Mouse (Mus musculus): ENCODE data around the gene Antxrl. TPM values are rescaled to one million over a fixed set of nuclear protein-coding genes. Genes with fewer than 3 reads are reported as not detected.

Gene Antxrl
- polyA plus RNA-seq, 1 experiment, result not detected

- H3K4me3 ChIP-seq (ENCODE audit: insufficient read depth, low read length), result no peak overlapping the region
- H3K4me1 ChIP-seq (ENCODE audit: control insufficient read depth, insufficient read depth, low read length), result no peaks in the 10 kb centered on the region
- no peak for TF ChIP-seq CTCF (IDR thresholded peaks at IDR 0.05; ENCODE audit: borderline replicate concordance, insufficient read depth, low read length)
- TF ChIP-seq POLR2A (IDR thresholded peaks at IDR 0.05; ENCODE audit: low read depth, low read length), result no peak
- no peak overlapping the region for H3K27ac ChIP-seq (ENCODE audit: insufficient read depth, low read length)
These were observed 22.8 kb downstream of the Antxrl start for GRCm38 (mm10) chr14:34075346-34075745.

GRCm38 (mm10) chr14:34077222-34077621 is 24.7 kb downstream of the Antxrl start:
- no peaks in the 10 kb centered on the region for H3K4me1 ChIP-seq (ENCODE audit: control insufficient read depth, insufficient read depth, low read length)
- no peak overlapping the region for H3K27ac ChIP-seq (ENCODE audit: insufficient read depth, low read length)
- TF ChIP-seq POLR2A (IDR thresholded peaks at IDR 0.05; ENCODE audit: low read depth, low read length), result no peak
- TF ChIP-seq CTCF (IDR thresholded peaks at IDR 0.05; ENCODE audit: borderline replicate concordance, insufficient read depth, low read length), result no peak
- H3K4me3 ChIP-seq (ENCODE audit: insufficient read depth, low read length), result no peak overlapping the region

GRCm38 (mm10) chr14:34078293-34078692 is 25.8 kb downstream of the Antxrl start:
- no peak overlapping the region for H3K27ac ChIP-seq (ENCODE audit: insufficient read depth, low read length)

GRCm38 (mm10) chr14:34080321-34080997 is 28.0 kb downstream of the Antxrl start:
- no peaks in the 10 kb centered on the region; the same call in 1 of the 2 replicates for H3K4me1 ChIP-seq (ENCODE audit: control insufficient read depth, insufficient read depth, low read length)
- H3K4me3 ChIP-seq (ENCODE audit: insufficient read depth, low read length), result no peak overlapping the region
- TF ChIP-seq POLR2A (IDR thresholded peaks at IDR 0.05; ENCODE audit: low read depth, low read length), result no peak
- TF ChIP-seq CTCF (IDR thresholded peaks at IDR 0.05; ENCODE audit: borderline replicate concordance, insufficient read depth, low read length), result peak; percentile 77; the same call in 1 of the 2 replicates
- no peak overlapping the region for H3K27ac ChIP-seq (ENCODE audit: insufficient read depth, low read length)

More at GRCm38 (mm10) chr14:34078293-34078692, 25.8 kb downstream of the Antxrl start:
- Histone ChIP-seq H3K4me1 (ENCODE audit: control insufficient read depth, insufficient read depth, low read length) (no peaks in the 10 kb centered on the region), H3K4me3 (ENCODE audit: insufficient read depth, low read length) (no peak overlapping the region)
- TF ChIP-seq CTCF (IDR thresholded peaks at IDR 0.05; ENCODE audit: borderline replicate concordance, insufficient read depth, low read length), result no peak
- TF ChIP-seq POLR2A (IDR thresholded peaks at IDR 0.05; ENCODE audit: low read depth, low read length), result no peak

DNA sequence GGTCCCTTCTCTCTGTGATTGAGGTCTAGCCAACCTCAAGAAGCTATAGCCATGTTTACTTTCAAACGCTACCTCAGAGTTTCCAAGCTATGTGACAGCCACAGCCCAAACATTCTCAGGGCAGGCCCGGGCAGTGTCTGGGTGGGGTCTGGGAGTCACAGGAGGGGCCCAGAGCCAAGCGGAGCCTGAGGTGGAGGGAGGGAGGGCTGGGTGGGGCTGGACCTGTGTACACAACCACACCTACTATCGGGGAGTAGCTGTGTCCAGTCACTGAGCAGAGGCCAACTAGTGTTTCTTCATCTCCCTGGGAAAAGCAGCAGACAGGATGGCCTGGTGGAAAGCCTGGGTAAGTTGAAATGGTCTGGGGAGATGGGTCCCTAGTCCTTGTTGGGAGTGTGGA is 33.2 kb downstream of the Antxrl start, which contains the start of gene Anxa8:
Gene Anxa8 (plus strand): TSS at position 251 of the 400 bp plus-strand sequence.
- H3K4me1 ChIP-seq (ENCODE audit: control insufficient read depth, insufficient read depth, low read length), result peaks cover 9% of the 10 kb centered on the region; the same call in 1 of the 2 replicates
- no peak for TF ChIP-seq CTCF (IDR thresholded peaks at IDR 0.05; ENCODE audit: borderline replicate concordance, insufficient read depth, low read length)
- 0 out of 2 replicates have a peak, but pooled peaks have one; percentile 18 for TF ChIP-seq POLR2A (IDR thresholded peaks at IDR 0.05; ENCODE audit: low read depth, low read length)
- peak within 1 kb of the TSS; percentile 13; the same call in 1 of the 2 replicates for H3K27ac ChIP-seq (ENCODE audit: insufficient read depth, low read length)
- no peak within 1 kb of the TSS for H3K4me3 ChIP-seq (ENCODE audit: insufficient read depth, low read length)

DNA sequence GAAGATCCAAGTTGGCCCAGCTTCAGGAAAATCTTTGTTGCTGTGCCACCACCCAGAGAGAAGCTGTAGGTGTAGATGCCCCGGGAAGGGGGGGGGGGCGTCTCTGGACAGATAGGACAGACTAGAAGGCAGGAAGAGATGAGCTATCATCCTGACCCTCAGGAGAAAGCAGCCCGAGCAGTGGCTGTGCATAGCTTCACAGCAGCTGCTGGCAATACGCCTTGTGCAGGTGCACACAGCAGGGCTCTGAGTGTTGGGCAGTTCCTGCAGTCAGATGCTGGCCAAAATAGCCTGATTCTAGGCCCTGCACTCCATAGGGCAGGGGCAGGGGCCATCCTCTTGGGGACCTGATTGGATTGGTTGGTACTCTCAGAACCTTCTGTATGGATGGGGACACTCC is 34.3 kb downstream of the Antxrl start:
- Histone ChIP-seq H3K4me1 (ENCODE audit: control insufficient read depth, insufficient read depth, low read length) (peaks cover 9% of the 10 kb centered on the region; the same call in 1 of the 2 replicates), H3K4me3 (ENCODE audit: insufficient read depth, low read length) (no peak overlapping the region), H3K27ac (ENCODE audit: insufficient read depth, low read length) (no peak overlapping the region)
- no peak for TF ChIP-seq POLR2A (IDR thresholded peaks at IDR 0.05; ENCODE audit: low read depth, low read length)
- TF ChIP-seq CTCF (IDR thresholded peaks at IDR 0.05; ENCODE audit: borderline replicate concordance, insufficient read depth, low read length), result no peak

DNA sequence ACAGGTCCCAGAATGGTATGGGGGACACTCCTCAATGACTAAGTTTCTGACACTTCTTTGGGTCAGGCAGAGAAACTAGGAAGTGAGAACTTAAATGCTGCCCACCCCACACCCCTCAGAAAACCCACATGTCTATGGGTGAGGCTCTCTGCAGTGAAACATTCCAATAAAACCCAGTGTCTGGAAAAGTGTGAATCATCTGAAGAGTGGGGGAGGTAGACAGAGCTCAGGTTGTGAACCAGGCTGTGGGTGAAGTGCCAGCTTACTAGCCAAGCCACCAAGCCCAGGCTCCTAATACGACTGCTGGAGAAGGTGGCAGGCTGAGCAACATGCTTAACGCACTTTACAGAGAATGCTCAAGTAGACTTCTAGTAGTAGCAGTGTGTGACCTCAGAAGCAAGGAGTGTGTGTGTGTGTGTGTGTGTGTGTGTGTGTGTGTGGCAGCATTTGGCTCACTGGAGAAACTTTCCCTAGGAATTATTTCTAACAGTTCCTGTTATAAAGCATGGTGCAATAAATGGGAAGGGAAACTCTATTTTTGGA is 35.4 kb downstream of the Antxrl start:
- Histone ChIP-seq H3K27ac (ENCODE audit: insufficient read depth, low read length) (peak overlapping the region; percentile 66), H3K4me3 (ENCODE audit: insufficient read depth, low read length) (no peak overlapping the region), H3K4me1 (ENCODE audit: control insufficient read depth, insufficient read depth, low read length) (peaks cover 9% of the 10 kb centered on the region; the same call in 1 of the 2 replicates)
- TF ChIP-seq CTCF (IDR thresholded peaks at IDR 0.05; ENCODE audit: borderline replicate concordance, insufficient read depth, low read length) (no peak), POLR2A (IDR thresholded peaks at IDR 0.05; ENCODE audit: low read depth, low read length) (0 out of 2 replicates have a peak, but pooled peaks have one; percentile 12)

DNA sequence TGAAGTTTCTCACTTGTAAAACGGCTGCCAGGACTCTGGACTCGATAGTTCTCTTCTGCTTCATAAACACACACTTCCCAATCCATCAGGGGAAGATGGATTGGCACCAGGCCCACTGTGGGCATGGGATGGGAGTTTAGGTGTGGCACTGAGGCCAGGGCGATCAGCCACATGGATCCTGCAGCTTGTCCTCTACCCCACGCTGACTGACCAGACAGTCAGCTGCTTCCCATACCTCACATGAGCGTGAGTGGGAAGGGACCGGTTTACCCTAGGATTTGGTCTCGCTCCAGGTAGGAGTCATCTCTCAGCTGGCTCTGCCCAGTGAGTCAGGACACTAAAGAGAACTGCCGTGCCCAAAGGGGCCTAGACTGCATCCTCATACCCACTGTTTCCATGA is 37.3 kb downstream of the Antxrl start:
- Histone ChIP-seq H3K4me3 (ENCODE audit: insufficient read depth, low read length) (no peak overlapping the region), H3K4me1 (ENCODE audit: control insufficient read depth, insufficient read depth, low read length) (peaks cover 9% of the 10 kb centered on the region; the same call in 1 of the 2 replicates), H3K27ac (ENCODE audit: insufficient read depth, low read length) (no peak overlapping the region)
- TF ChIP-seq POLR2A (IDR thresholded peaks at IDR 0.05; ENCODE audit: low read depth, low read length), result no peak
- TF ChIP-seq CTCF (IDR thresholded peaks at IDR 0.05; ENCODE audit: borderline replicate concordance, insufficient read depth, low read length), result no peak

- no peak overlapping the region for H3K27ac ChIP-seq (ENCODE audit: insufficient read depth, low read length)
- H3K4me1 ChIP-seq (ENCODE audit: control insufficient read depth, insufficient read depth, low read length), result peaks cover 9% of the 10 kb centered on the region; the same call in 1 of the 2 replicates
- no peak for TF ChIP-seq CTCF (IDR thresholded peaks at IDR 0.05; ENCODE audit: borderline replicate concordance, insufficient read depth, low read length)
- no peak for TF ChIP-seq POLR2A (IDR thresholded peaks at IDR 0.05; ENCODE audit: low read depth, low read length)
- H3K4me3 ChIP-seq (ENCODE audit: insufficient read depth, low read length), result no peak overlapping the region
These were observed 39.0 kb downstream of the Antxrl start for GRCm38 (mm10) chr14:34091475-34091874.

- no peak for TF ChIP-seq POLR2A (IDR thresholded peaks at IDR 0.05; ENCODE audit: low read depth, low read length)
- TF ChIP-seq CTCF (IDR thresholded peaks at IDR 0.05; ENCODE audit: borderline replicate concordance, insufficient read depth, low read length), result no peak
- no peak overlapping the region for H3K4me3 ChIP-seq (ENCODE audit: insufficient read depth, low read length)
- H3K27ac ChIP-seq (ENCODE audit: insufficient read depth, low read length), result no peak overlapping the region
- no peaks in the 10 kb centered on the region for H3K4me1 ChIP-seq (ENCODE audit: control insufficient read depth, insufficient read depth, low read length)
These were observed 40.3 kb downstream of the Antxrl start for GRCm38 (mm10) chr14:34092856-34093255.
